Mouse (Mus musculus) forebrain, embryonic 14.5 days (tissue): Measurements from ENCODE around the gene Tmsb10. TPM values are rescaled to one million over a fixed set of nuclear protein-coding genes. Genes with fewer than 3 reads are reported as not detected.

Experiments
- polyA plus RNA-seq: library from polyadenylated mRNA; unstranded; fragments of >200 nt; fragmentation: Nextera tagmentation; extraction: Ambion mirVana; gene quantifications from 2 replicates; pipeline ENCODE4 v1.2.1, GENCODE M21; 2014

Tmsb10 gene
- polyA plus RNA-seq, 1 experiment from 2014 or later: 4,907 TPM

Other genes starting within 250 kb of the Tmsb10 start
- gene Tcf7l1, start 169.5 kb downstream of the Tmsb10 start, polyA plus RNA-seq: 6.8 and 6.9 TPM in 2 replicates
- 33.4 and 34.1 TPM in 2 replicates for gene Kcmf1, start 58.8 kb downstream of the Tmsb10 start, polyA plus RNA-seq